Mouse (Mus musculus) erythroblast, embryonic 14.5 days (primary cell): Measurements from ENCODE around the gene Tmem213.

Experiments
- GATA1 ChIP-seq: IDR thresholded peaks from 2 replicates; pipeline ENCODE4 v1.6.1; 2012; ENCODE audit warnings: low read length, inconsistent platforms, mixed read lengths
- TAL1 ChIP-seq: IDR thresholded peaks from 3 replicates; pipeline ENCODE4 v1.6.1; 2012; ENCODE audit warnings: low read length, inconsistent platforms, mixed read lengths

DNA sequence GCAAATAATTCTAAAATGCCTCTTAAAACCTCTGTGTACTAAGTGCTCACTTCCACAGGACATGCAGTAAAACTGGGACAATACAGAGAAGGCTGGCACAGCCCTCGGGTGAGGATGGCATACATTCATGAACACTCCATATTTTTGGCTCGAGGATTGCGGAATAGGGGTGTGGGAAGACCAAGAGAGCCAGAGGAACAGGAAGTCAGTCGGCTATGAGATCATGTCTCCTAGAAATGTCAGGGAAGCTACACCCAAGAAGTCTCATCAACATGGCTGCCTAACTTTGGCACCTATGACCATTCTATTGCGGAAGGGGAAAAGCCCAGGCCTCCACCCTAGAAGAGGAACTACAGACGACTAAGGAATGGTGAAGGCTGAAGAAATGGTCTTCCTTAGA, 9.3 kb downstream of the Tmem213 start:
- TF ChIP-seq GATA1 (no peak), TAL1 (no peak)
